Mouse (Mus musculus) heart, embryonic 13.5 days (tissue): Measurements from ENCODE around the gene E130308A19Rik. TPM values are rescaled to one million over a fixed set of nuclear protein-coding genes. Genes with fewer than 3 reads are reported as not detected.

Source experiments
- ATAC-seq: fragments of 200-750 bp; cut with Nextera tagmentation; 2 replicates; pipeline ENCODE4 v1.8.0; 2017; ENCODE audit warnings: moderate TSS enrichment; ENCODE audit not compliant: insufficient number of reproducible peaks, low FRiP score, low TSS enrichment; ENCODE audit errors: extremely low read depth
- H3K27ac ChIP-seq: fragments of 300-500 bp; sonication (generic); replicated peaks from 2 replicates; pipeline ENCODE4 v1.5.1; 2015; ENCODE audit warnings: moderate library complexity, mild to moderate bottlenecking, inconsistent platforms
- H3K27me3 ChIP-seq: fragments of 300-500 bp; sonication (generic); replicated peaks from 2 replicates; pipeline ENCODE4 v1.6.1; 2015; ENCODE audit warnings: mild to moderate bottlenecking, inconsistent platforms
- H3K36me3 ChIP-seq: fragments of 300-500 bp; sonication (generic); 2 replicates; pipeline ENCODE4 v1.6.1; 2015; ENCODE audit warnings: mild to moderate bottlenecking, inconsistent platforms
- H3K4me1 ChIP-seq: fragments of 300-500 bp; sonication (generic); 2 replicates; pipeline ENCODE4 v1.6.1; 2015; ENCODE audit warnings: inconsistent platforms
- H3K4me2 ChIP-seq: fragments of 300-500 bp; sonication (generic); 2 replicates; pipeline ENCODE4 v1.6.1; 2015; ENCODE audit warnings: inconsistent platforms, mild to moderate bottlenecking, moderate library complexity
- H3K4me3 ChIP-seq: fragments of 300-500 bp; sonication (generic); 2 replicates; pipeline ENCODE4 v1.5.1; 2015; ENCODE audit warnings: moderate library complexity, mild to moderate bottlenecking, inconsistent platforms
- H3K9ac ChIP-seq: fragments of 300-500 bp; sonication (generic); 2 replicates; pipeline ENCODE4 v1.6.1; 2015; ENCODE audit warnings: inconsistent platforms, mild to moderate bottlenecking, moderate library complexity
- H3K9me3 ChIP-seq: fragments of 300-500 bp; sonication (generic); 2 replicates; pipeline ENCODE4 v1.6.1; 2016; ENCODE audit warnings: inconsistent platforms
- WGBS: fragments of 180-500 bp; shearing (Covaris S2); methylation state at CpG from one replicate; pipeline ENCODE4 v1.1.7; 2015; ENCODE audit warnings: mixed read lengths; 5-methylcytosine and 5-hydroxymethylcytosine counted together
- polyA plus RNA-seq: library from polyadenylated mRNA; unstranded; fragments of >200 nt; fragmentation: Nextera tagmentation; extraction: Ambion mirVana; gene quantifications from 2 replicates; pipeline ENCODE4 v1.2.1, GENCODE M21; 2015

The E130308A19Rik gene
- polyA plus RNA-seq, 1 experiment from 2014 or later = 20.5 TPM

- no peak for ATAC-seq
- H3K9me3 ChIP-seq = no peaks in the 10 kb centered on the region
- no peak overlapping the region for H3K4me2 ChIP-seq
- H3K4me1 ChIP-seq = no peaks in the 10 kb centered on the region
- H3K36me3 ChIP-seq = peaks cover 29% of the 10 kb centered on the region
- H3K4me3 ChIP-seq = no peak overlapping the region
- no peak overlapping the region for H3K27ac ChIP-seq
- 80% methylated on average over 3 of the region's 3 CpGs for WGBS
- H3K9ac ChIP-seq = no peak overlapping the region
- H3K27me3 ChIP-seq = no peaks in the 10 kb centered on the region
Observed at GRCm38 (mm10) chr4:59604892-59605291, 21.1 kb upstream of the E130308A19Rik start.

- 92% methylated on average over 3 of the region's 3 CpGs for WGBS
- no peak overlapping the region for H3K4me2 ChIP-seq
- peaks cover 26% of the 10 kb centered on the region for H3K36me3 ChIP-seq
- H3K27me3 ChIP-seq = no peaks in the 10 kb centered on the region
- ATAC-seq = no peak
- H3K27ac ChIP-seq = no peak overlapping the region
- H3K9me3 ChIP-seq = no peaks in the 10 kb centered on the region
- no peak overlapping the region for H3K9ac ChIP-seq
- H3K4me3 ChIP-seq = no peak overlapping the region
- H3K4me1 ChIP-seq = no peaks in the 10 kb centered on the region
Observed at GRCm38 (mm10) chr4:59605501-59605900, 20.5 kb upstream of the E130308A19Rik start.

- Histone ChIP-seq H3K4me1 (no peaks in the 10 kb centered on the region), H3K9me3 (no peaks in the 10 kb centered on the region), H3K27ac (no peak overlapping the region), H3K9ac (no peak overlapping the region), H3K4me3 (no peak overlapping the region), H3K27me3 (no peaks in the 10 kb centered on the region), H3K4me2 (no peak overlapping the region), H3K36me3 (peaks cover 28% of the 10 kb centered on the region)
- 79% methylated on average over 3 of the region's 3 CpGs for WGBS
- no peak for ATAC-seq
Observed at GRCm38 (mm10) chr4:59610411-59610810, 15.6 kb upstream of the E130308A19Rik start.

DNA sequence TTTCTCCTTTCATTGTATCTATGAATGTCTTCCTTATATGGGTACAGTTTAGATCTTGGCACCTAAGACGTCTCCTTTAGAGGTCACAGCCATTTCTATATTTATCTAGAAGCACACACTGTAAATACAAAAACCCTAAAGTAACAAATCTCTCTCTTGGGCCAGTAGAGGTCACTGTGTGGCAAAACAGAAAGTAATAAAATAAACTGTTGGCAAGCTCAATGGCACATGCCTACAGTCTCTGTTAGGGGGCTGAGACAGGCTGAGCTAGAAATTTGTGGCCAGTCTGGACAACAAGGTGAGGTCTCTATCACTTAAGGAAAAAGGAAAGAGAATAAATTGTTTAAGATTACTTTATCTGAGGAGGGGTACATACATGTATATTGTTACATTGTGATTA lies 11.0 kb upstream of the E130308A19Rik start:
- Histone ChIP-seq H3K4me2 (no peak overlapping the region), H3K9ac (no peak overlapping the region), H3K4me1 (no peaks in the 10 kb centered on the region), H3K36me3 (peaks cover 40% of the 10 kb centered on the region), H3K4me3 (no peak overlapping the region), H3K27ac (no peak overlapping the region), H3K27me3 (no peaks in the 10 kb centered on the region), H3K9me3 (no peaks in the 10 kb centered on the region)
- ATAC-seq = no peak
- 11% methylated on average over 1 of the region's 1 CpGs for WGBS

DNA sequence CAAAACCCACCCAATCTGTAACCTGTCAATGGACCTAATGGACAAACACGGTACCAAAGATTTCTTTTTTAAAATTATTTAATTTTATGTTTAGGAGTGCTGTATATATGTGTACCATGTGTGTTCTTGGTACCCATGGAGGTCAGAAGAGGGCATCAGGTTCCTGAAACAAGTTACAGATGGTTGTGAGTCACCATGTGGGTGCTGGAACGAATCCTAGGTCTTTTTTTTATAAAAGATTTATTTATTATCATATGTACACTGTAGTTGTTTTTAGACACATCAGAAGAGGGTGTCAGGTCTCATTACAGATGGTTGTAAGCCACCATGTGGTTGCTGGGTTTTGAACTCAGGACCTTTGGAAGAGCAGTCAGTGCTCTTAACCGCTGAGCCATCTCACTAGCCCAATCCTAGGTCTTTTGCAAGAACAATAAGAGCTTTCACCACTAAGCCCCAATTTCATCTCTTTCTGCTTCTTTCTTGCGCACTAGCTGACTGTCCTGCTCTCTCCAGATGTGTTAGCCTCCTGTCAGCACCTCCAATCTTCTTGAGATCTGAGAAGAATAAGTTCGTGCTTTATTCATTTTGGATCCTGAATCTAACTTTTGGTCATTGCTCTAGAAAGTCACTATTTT lies 6.3 kb upstream of the E130308A19Rik start:
- peaks cover 16% of the 10 kb centered on the region; the same call in 1 of the 2 replicates for H3K36me3 ChIP-seq
- H3K4me1 ChIP-seq = no peaks in the 10 kb centered on the region
- no peak overlapping the region for H3K9ac ChIP-seq
- no peak overlapping the region for H3K27ac ChIP-seq
- H3K9me3 ChIP-seq = no peaks in the 10 kb centered on the region
- WGBS = 82% methylated on average over 5 of the region's 5 CpGs
- H3K4me3 ChIP-seq = no peak overlapping the region
- H3K27me3 ChIP-seq = no peaks in the 10 kb centered on the region
- no peak overlapping the region for H3K4me2 ChIP-seq
- no peak for ATAC-seq

GRCm38 (mm10) chr4:59625676-59625997 lies 374 bp upstream of the E130308A19Rik start:
- Histone ChIP-seq H3K4me1 (peaks cover 31% of the 10 kb centered on the region), H3K36me3 (no peaks in the 10 kb centered on the region), H3K27ac (peak overlapping the region; percentile 88), H3K9me3 (no peaks in the 10 kb centered on the region), H3K4me2 (peak overlapping the region; percentile 80), H3K4me3 (peak overlapping the region; percentile 97), H3K9ac (peak overlapping the region; percentile 96), H3K27me3 (no peaks in the 10 kb centered on the region)
- ATAC-seq = no peak; the same call in 1 of the 2 replicates
- under 1% methylated on average over 18 of the region's 18 CpGs for WGBS

DNA sequence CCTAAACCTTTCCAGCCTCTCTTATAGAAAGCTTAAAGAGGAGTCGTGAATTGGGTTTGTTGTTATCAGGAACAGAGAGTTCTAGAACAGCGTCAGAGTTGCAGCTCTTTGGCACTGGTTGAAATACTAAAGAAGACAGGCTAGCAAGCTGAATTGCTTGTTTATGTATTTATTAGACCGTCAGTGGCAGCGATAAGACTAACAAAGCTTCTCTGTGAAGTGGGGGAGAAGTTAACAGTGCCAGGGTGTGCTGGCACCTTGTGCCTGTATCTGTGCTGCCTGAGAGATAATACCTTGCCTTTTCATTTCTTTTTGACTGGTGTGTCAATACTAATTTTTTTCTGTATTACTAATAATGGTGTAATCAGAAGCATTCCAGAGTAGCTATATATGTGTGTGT lies 2.2 kb downstream of the E130308A19Rik start:
- no peaks in the 10 kb centered on the region for H3K27me3 ChIP-seq
- 39% methylated on average over 4 of the region's 4 CpGs for WGBS
- H3K9ac ChIP-seq = no peak overlapping the region
- H3K4me2 ChIP-seq = peak overlapping the region; percentile 36
- H3K9me3 ChIP-seq = no peaks in the 10 kb centered on the region
- ATAC-seq = no peak
- no peak overlapping the region for H3K4me3 ChIP-seq
- peaks cover 45% of the 10 kb centered on the region for H3K4me1 ChIP-seq
- no peak overlapping the region for H3K27ac ChIP-seq
- no peaks in the 10 kb centered on the region for H3K36me3 ChIP-seq

DNA sequence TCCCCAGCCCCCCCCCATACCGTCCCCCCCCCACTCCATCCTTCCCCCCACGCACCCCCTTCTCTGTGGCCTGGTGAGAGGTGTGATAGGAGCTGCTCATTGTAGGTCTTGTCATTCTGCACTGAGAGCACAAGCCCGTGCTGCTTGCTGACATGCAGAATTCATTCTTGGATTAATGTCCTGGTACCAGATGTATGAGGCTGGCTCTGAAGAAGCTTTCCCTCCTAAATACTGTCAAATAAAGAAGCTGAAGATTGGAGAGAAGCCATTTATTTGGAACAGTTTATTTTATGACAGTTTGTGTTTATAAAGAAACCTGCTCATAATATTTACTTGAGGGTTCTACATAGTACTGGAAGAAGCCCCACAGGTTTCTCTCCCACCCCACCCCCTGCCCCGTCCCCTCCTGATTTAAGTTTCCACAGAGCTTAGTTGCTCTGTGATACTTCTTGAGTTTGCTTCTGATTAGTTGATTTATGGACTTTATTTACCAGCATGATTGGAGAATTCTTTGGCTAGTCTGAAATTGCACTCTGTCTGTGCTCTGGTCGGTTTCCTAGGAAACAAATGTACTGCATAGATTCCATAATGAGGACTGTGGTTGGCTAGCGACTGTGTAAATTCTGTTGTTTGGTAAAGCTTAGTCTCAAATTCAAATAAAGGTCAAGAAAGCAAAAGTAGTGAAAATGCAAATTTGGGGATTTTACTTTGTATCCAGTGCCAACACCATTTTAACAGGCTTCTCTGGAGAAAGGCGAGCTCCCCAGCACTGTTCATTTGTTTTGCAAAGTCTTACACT lies 3.3 kb downstream of the E130308A19Rik start:
- 35% methylated on average over 7 of the region's 7 CpGs for WGBS
- H3K9me3 ChIP-seq = no peaks in the 10 kb centered on the region
- no peaks in the 10 kb centered on the region for H3K36me3 ChIP-seq
- H3K27ac ChIP-seq = no peak overlapping the region; the same call in 1 of the 2 replicates
- H3K9ac ChIP-seq = peak overlapping the region; percentile 52; the same call in 1 of the 2 replicates
- no peak overlapping the region for H3K4me3 ChIP-seq
- peak overlapping the region; percentile 10 for H3K4me2 ChIP-seq
- peaks cover 51% of the 10 kb centered on the region for H3K4me1 ChIP-seq
- H3K27me3 ChIP-seq = no peaks in the 10 kb centered on the region
- no peak for ATAC-seq

DNA sequence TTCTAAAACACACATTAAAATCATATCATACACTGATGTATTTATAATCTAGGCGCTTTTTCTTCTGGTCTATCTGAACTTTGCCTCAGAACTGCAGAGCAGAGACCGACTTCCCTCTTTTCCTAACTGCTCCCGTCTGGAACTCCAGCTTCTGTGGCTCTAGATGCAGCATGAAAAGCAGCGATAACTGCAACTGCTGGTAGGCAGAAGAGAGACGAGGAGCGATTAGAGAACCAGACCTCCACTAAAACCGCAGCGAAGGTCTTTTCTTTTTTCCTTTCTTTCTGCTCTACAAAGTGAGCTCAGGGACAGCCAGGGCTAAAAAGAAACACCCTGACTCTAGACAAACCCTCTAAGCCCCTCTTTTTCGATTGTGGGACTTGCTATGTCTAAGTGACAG lies 4.1 kb downstream of the E130308A19Rik start:
- Histone ChIP-seq H3K36me3 (no peaks in the 10 kb centered on the region), H3K4me3 (no peak overlapping the region), H3K9ac (peak overlapping the region; percentile 60), H3K4me2 (peak overlapping the region; percentile 10), H3K9me3 (no peaks in the 10 kb centered on the region), H3K27ac (peak overlapping the region; percentile 33), H3K4me1 (peaks cover 55% of the 10 kb centered on the region), H3K27me3 (no peaks in the 10 kb centered on the region)
- no peak for ATAC-seq
- 48% methylated on average over 9 of the region's 9 CpGs for WGBS

- Histone ChIP-seq H3K36me3 (no peaks in the 10 kb centered on the region), H3K4me1 (peaks cover 62% of the 10 kb centered on the region), H3K9ac (no peak overlapping the region), H3K4me3 (no peak overlapping the region), H3K9me3 (no peaks in the 10 kb centered on the region), H3K4me2 (no peak overlapping the region), H3K27me3 (no peaks in the 10 kb centered on the region), H3K27ac (no peak overlapping the region)
- 70% methylated on average over 1 of the region's 1 CpGs for WGBS
- ATAC-seq = no peak
Observed at GRCm38 (mm10) chr4:59634532-59634931, 8.5 kb downstream of the E130308A19Rik start.

- Histone ChIP-seq H3K27me3 (no peaks in the 10 kb centered on the region), H3K4me1 (peaks cover 66% of the 10 kb centered on the region), H3K36me3 (no peaks in the 10 kb centered on the region), H3K27ac (peak overlapping the region; percentile 83), H3K9ac (no peak overlapping the region), H3K9me3 (no peaks in the 10 kb centered on the region), H3K4me2 (no peak overlapping the region; the same call in 1 of the 2 replicates), H3K4me3 (no peak overlapping the region)
- no peak for ATAC-seq
Observed at GRCm38 (mm10) chr4:59639163-59639562, 13.2 kb downstream of the E130308A19Rik start.

GRCm38 (mm10) chr4:59640720-59641119 lies 14.7 kb downstream of the E130308A19Rik start:
- no peak; the same call in 1 of the 2 replicates for ATAC-seq
- Histone ChIP-seq H3K4me1 (peaks cover 60% of the 10 kb centered on the region), H3K9me3 (no peaks in the 10 kb centered on the region), H3K27ac (0 out of 2 replicates have a peak overlapping the region, but pooled peaks have one; percentile 83), H3K4me2 (no peak overlapping the region), H3K27me3 (no peaks in the 10 kb centered on the region), H3K4me3 (no peak overlapping the region), H3K9ac (no peak overlapping the region), H3K36me3 (no peaks in the 10 kb centered on the region)
- 70% methylated on average over 2 of the region's 2 CpGs for WGBS
